Mouse (Mus musculus) midbrain, embryonic 12.5 days (tissue): Measurements from ENCODE around the gene Dcst1. TPM values are rescaled to one million over a fixed set of nuclear protein-coding genes. Genes with fewer than 3 reads are reported as not detected.

Experiments
- ATAC-seq: fragments of 200-750 bp; cut with Nextera tagmentation; 2 replicates; pipeline ENCODE4 v1.8.0; 2017; ENCODE audit warnings: low read depth, moderate TSS enrichment, moderate library complexity; ENCODE audit not compliant: low FRiP score
- H3K27ac ChIP-seq: fragments of 300-500 bp; sonication (generic); replicated peaks from 2 replicates; pipeline ENCODE4 v1.5.1; 2016; ENCODE audit warnings: mild to moderate bottlenecking
- H3K27me3 ChIP-seq: fragments of 300-500 bp; sonication (generic); 2 replicates; pipeline ENCODE4 v1.6.1; 2016; ENCODE audit warnings: mild to moderate bottlenecking
- H3K36me3 ChIP-seq: fragments of 300-500 bp; sonication (generic); 2 replicates; pipeline ENCODE4 v1.6.1; 2016
- H3K4me1 ChIP-seq: fragments of 300-500 bp; sonication (generic); 2 replicates; pipeline ENCODE4 v1.6.1; 2016
- H3K4me2 ChIP-seq: fragments of 300-500 bp; sonication (generic); replicated peaks from 2 replicates; pipeline ENCODE4 v1.6.1; 2016; ENCODE audit warnings: mild to moderate bottlenecking, moderate library complexity
- H3K4me3 ChIP-seq: fragments of 300-500 bp; sonication (generic); 2 replicates; pipeline ENCODE4 v1.5.1; 2016; ENCODE audit warnings: mild to moderate bottlenecking
- H3K9ac ChIP-seq: fragments of 300-500 bp; sonication (generic); replicated peaks from 2 replicates; pipeline ENCODE4 v1.6.1; 2016; ENCODE audit warnings: mild to moderate bottlenecking, moderate library complexity
- H3K9me3 ChIP-seq: fragments of 300-500 bp; sonication (generic); 2 replicates; pipeline ENCODE4 v1.6.1; 2016; ENCODE audit warnings: mild to moderate bottlenecking
- WGBS: fragments of 180-500 bp; shearing (Covaris S2); methylation state at CpG from one replicate; pipeline ENCODE4 v1.1.7; 2016; 5-methylcytosine and 5-hydroxymethylcytosine counted together
- polyA plus RNA-seq: library from polyadenylated mRNA; unstranded; fragments of >200 nt; fragmentation: Nextera tagmentation; extraction: Ambion mirVana; gene quantifications from 2 replicates; pipeline ENCODE4 v1.2.1, GENCODE M21; 2016

Gene Dcst1
- polyA plus RNA-seq, 1 experiment from 2014 or later: 0.20 TPM

GRCm38 (mm10) chr3:89394006-89394893 lies 29.2 kb upstream of the Dcst1 start, which contains the start of gene Zbtb7b:
Gene Zbtb7b (minus strand): TSS chr3:89394776.
- H3K27me3 ChIP-seq: peaks cover 42% of the 10 kb centered on the region
- peak within 1 kb of the TSS; percentile 100 for H3K4me2 ChIP-seq
- H3K4me1 ChIP-seq: peaks cover 64% of the 10 kb centered on the region
- peak within 1 kb of the TSS; percentile 70 for H3K27ac ChIP-seq
- ATAC-seq: peak; percentile 58
- no peaks in the 10 kb centered on the region for H3K9me3 ChIP-seq
- H3K4me3 ChIP-seq: peak within 1 kb of the TSS; percentile 58
- no peaks in the 10 kb centered on the region for H3K36me3 ChIP-seq
- peak within 1 kb of the TSS; percentile 50 for H3K9ac ChIP-seq
- under 1% methylated on average over 40 of the region's 42 CpGs for WGBS

DNA sequence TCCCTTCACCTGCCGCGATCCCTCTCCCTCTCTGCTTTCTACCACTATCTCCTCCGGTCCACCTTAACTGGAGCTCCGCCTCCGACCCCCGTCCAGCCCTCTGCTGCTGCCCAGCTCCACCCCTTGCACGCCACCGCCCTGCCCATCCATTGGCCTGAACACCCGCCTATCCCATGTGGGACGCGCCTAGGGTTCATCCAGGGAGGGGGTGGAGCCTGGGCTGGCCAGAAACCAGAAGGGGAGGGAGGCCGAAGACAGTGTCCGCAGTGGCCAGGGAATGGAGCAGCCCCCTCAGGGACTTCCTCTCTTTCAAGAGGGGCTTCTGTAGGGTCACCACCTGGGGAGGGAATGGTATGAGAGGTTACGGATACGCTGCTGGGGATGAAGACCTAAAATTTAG lies 28.6 kb upstream of the Dcst1 start:
- H3K27me3 ChIP-seq: peaks cover 42% of the 10 kb centered on the region
- H3K9ac ChIP-seq: peak overlapping the region; percentile 50; the same call in 1 of the 2 replicates
- peak overlapping the region; percentile 58 for H3K4me3 ChIP-seq
- peak; percentile 96 for ATAC-seq
- peak overlapping the region; percentile 70 for H3K27ac ChIP-seq
- peaks cover 64% of the 10 kb centered on the region for H3K4me1 ChIP-seq
- peak overlapping the region; percentile 100 for H3K4me2 ChIP-seq
- no peaks in the 10 kb centered on the region for H3K36me3 ChIP-seq
- 0% methylated on average over 15 of the region's 15 CpGs for WGBS
- no peaks in the 10 kb centered on the region for H3K9me3 ChIP-seq

DNA sequence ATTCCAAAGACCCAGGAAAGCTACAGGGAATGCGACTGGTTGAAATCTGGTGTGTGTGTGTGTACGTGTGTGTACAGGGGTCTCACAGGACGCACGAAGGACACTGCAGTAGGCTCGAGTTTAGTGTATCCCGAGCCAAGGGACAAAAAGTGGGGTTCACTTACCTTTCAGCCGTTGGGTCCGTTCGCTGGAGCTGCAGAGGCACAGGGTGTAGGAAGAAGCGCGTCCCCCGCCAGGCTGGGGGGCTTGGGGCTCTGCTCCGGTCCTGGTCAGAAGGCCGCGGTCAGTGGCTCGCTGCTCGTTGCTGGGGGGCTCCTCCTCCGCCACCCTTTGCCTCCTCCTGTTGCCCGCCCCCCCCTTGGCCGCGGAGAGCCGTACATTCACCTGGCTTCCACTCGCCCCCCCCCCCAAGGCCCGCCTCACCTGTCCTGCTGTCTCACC lies 27.8 kb upstream of the Dcst1 start:
- Histone ChIP-seq H3K27ac (no peak overlapping the region), H3K9me3 (no peaks in the 10 kb centered on the region), H3K4me1 (peaks cover 64% of the 10 kb centered on the region), H3K27me3 (peaks cover 46% of the 10 kb centered on the region), H3K36me3 (no peaks in the 10 kb centered on the region), H3K4me3 (peak overlapping the region; percentile 58), H3K9ac (0 out of 2 replicates have a peak overlapping the region, but pooled peaks have one; percentile 31), H3K4me2 (peak overlapping the region; percentile 100)
- under 1% methylated on average over 21 of the region's 24 CpGs for WGBS
- no peak for ATAC-seq

DNA sequence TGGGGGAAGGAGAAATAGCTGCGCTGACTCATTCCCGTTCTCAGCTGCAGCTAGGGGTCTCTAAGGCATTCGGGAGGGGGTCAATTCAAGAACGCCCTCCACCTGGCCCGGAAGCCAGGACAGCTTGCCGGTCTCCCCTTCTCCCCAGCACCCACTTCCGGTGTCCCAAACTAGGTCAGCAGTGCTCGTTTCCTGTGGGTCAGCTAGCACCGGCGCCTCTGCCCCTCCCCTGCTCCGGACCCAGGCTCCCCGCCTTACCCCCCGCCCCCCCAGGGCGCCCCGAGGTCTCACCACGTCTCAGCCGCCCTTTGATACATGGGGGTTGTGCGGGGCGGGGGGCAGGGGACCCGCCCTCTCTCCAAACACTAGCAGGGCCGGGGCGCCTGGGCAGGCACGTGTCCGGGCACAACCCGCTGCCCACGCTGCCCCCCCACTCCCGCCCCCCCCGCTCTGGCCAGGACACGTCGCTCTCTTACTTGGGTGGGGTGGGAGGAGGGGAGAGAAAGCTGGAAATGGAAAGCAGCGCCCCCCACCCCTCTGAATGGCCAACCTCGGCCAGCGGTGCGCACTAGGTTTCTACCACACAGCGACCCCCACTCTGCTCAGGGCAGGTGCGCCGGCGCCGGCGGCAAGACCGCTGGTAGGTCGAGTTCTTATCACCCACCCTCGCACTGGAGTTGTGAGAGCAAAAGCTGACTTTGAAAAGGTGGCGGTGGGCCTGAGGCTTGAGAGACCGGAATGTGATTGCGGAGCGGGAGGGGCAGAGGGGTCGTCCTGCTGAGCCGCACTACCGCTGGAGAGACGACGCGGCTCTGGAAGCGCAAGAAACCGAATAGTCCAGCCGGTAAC lies 26.8 kb upstream of the Dcst1 start:
- peaks cover 49% of the 10 kb centered on the region for H3K27me3 ChIP-seq
- under 1% methylated on average over 55 of the region's 56 CpGs for WGBS

GRCm38 (mm10) chr3:89390699-89391662 lies 25.9 kb upstream of the Dcst1 start:
- Histone ChIP-seq H3K9me3 (no peaks in the 10 kb centered on the region), H3K27ac (no peak overlapping the region), H3K4me1 (peaks cover 59% of the 10 kb centered on the region), H3K36me3 (no peaks in the 10 kb centered on the region), H3K4me2 (peak overlapping the region; percentile 100), H3K27me3 (peaks cover 46% of the 10 kb centered on the region), H3K4me3 (peak overlapping the region; percentile 58), H3K9ac (peak overlapping the region; percentile 65; the same call in 1 of the 2 replicates)
- no peak for ATAC-seq
- 15% methylated on average over 19 of the region's 19 CpGs for WGBS

More for the DNA sequence above, 26.8 kb upstream of the Dcst1 start:
- Histone ChIP-seq H3K4me3 (peak overlapping the region; percentile 58), H3K9ac (peak overlapping the region; percentile 65), H3K27ac (no peak overlapping the region), H3K9me3 (no peaks in the 10 kb centered on the region), H3K4me1 (peaks cover 66% of the 10 kb centered on the region), H3K36me3 (no peaks in the 10 kb centered on the region), H3K4me2 (peak overlapping the region; percentile 100)
- ATAC-seq: no peak

GRCm38 (mm10) chr3:89390111-89390515 lies 25.1 kb upstream of the Dcst1 start:
- 68% methylated on average over 3 of the region's 5 CpGs for WGBS
- Histone ChIP-seq H3K27me3 (peaks cover 40% of the 10 kb centered on the region), H3K4me1 (peaks cover 51% of the 10 kb centered on the region), H3K9me3 (no peaks in the 10 kb centered on the region), H3K4me3 (no peak overlapping the region), H3K36me3 (no peaks in the 10 kb centered on the region), H3K4me2 (no peak overlapping the region), H3K27ac (no peak overlapping the region), H3K9ac (no peak overlapping the region)
- ATAC-seq: no peak

DNA sequence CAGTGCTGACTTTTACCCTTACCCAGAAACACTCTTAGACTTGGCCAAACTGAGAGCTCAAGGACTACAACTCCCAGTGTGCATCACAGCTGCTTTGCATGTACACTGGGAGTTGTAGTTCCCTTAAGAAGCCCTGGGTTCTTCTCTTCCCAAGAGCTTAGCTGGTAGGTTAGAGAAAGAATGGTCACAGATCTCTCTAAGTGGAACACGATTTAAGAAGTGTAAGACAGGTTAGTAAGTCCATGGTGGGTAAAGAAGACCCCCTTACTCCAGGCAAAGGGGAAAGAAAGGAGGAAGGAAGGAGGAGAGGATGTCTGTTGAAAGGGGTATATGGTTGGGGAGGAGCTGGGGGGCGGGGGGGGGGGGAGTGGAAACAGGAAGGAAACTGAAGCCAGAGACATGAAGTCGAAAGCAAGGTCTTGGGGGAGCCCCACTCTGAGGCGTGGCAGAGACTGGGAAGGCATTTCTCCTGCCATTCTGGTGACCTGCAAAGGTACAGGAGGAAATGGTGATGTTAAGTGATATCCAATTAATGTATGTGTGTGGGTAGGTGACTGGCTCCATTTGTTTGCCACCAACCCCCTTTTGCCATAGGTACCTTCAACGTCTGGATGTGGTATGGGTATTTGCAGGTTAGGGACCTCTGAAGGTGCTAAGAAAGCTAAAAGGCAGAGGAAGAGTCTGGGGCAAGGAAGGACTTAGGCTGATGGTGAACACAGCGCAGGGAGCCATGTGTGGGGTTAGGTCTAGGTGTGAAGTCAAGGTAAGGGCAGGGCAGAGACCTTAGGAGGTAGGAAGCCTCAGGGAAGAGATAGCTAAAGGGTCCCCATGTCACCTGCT lies 24.1 kb upstream of the Dcst1 start:
- no peaks in the 10 kb centered on the region for H3K9me3 ChIP-seq
- no peak overlapping the region for H3K4me2 ChIP-seq
- H3K4me1 ChIP-seq: peaks cover 51% of the 10 kb centered on the region
- no peak overlapping the region for H3K9ac ChIP-seq
- H3K36me3 ChIP-seq: no peaks in the 10 kb centered on the region
- peaks cover 40% of the 10 kb centered on the region for H3K27me3 ChIP-seq
- no peak for ATAC-seq
- no peak overlapping the region for H3K27ac ChIP-seq
- no peak overlapping the region for H3K4me3 ChIP-seq
- WGBS: 75% methylated on average over 5 of the region's 6 CpGs

DNA sequence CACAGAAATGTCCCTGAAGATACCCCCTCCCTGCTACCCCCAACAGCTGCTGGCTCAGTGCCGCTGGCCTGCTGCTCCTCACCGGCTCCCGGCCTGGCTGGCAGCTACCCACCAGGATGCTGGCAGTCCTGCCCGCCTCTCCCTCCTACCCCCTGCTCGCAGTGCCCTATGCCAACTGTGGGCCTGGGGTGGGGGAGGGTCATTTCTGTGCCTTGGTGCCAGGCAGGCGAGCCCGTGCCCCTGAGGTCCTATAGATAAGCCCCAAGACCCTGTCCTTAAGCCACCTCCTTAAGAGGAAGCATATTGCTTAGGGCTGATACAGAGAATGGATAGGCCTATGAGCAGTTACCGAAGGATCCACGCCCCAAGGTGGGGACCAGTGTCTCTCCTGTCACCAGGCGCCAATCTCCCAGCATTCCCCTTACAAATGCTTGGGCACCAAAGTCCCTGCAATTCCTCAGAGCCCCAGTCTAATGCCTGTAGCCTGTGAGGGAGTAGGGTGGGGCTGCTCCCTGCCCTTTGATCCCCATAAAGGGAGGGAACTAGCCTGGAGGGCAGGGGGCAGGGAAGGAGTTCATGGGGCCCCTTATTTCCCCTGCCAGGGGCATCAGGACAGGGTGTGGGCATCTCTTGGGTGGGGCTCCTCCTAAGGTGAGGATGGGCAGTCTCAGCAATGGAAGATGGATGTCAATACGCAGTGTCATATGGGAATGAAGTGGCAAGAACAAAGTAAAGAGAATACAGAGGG lies 23.3 kb upstream of the Dcst1 start:
- Histone ChIP-seq H3K9ac (no peak overlapping the region), H3K36me3 (no peaks in the 10 kb centered on the region), H3K27me3 (peaks cover 40% of the 10 kb centered on the region), H3K9me3 (no peaks in the 10 kb centered on the region), H3K4me2 (no peak overlapping the region), H3K27ac (no peak overlapping the region), H3K4me1 (peaks cover 46% of the 10 kb centered on the region), H3K4me3 (no peak overlapping the region)
- 81% methylated on average over 11 of the region's 11 CpGs for WGBS
- no peak for ATAC-seq

DNA sequence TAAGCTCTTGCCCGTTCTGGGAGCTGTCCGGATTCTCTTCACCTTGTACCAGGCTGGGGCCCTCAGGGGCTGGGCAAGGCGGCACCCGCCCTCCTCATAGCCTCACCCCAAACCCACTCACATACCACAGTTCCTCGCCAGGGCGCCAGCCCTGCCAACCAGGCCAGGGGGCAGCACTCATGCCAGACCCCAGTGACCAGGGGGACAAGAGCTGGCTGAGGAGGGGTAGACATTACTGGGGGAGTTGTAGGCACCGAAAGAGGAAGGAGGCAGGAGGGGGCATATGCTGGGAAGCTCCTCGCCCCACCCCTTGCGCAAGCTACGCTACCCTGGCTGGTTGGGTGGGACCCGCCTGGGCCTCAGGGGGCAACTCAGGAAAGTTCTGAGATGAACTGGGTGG lies 22.6 kb upstream of the Dcst1 start:
- H3K4me3 ChIP-seq: no peak overlapping the region
- H3K4me2 ChIP-seq: no peak overlapping the region
- H3K9me3 ChIP-seq: no peaks in the 10 kb centered on the region
- WGBS: 83% methylated on average over 11 of the region's 11 CpGs
- no peak overlapping the region; the same call in 1 of the 2 replicates for H3K9ac ChIP-seq
- H3K36me3 ChIP-seq: no peaks in the 10 kb centered on the region
- no peak overlapping the region for H3K27ac ChIP-seq
- no peak for ATAC-seq
- H3K27me3 ChIP-seq: peaks cover 34% of the 10 kb centered on the region
- peaks cover 39% of the 10 kb centered on the region for H3K4me1 ChIP-seq
